Mouse (Mus musculus): ENCODE measurements around the gene Btbd35f12. TPM values are rescaled to one million over a fixed set of nuclear protein-coding genes. Genes with fewer than 3 reads are reported as not detected.

The Btbd35f12 gene
- polyA plus RNA-seq (2017; shearing (Covaris generic)), result not detected

DNA sequence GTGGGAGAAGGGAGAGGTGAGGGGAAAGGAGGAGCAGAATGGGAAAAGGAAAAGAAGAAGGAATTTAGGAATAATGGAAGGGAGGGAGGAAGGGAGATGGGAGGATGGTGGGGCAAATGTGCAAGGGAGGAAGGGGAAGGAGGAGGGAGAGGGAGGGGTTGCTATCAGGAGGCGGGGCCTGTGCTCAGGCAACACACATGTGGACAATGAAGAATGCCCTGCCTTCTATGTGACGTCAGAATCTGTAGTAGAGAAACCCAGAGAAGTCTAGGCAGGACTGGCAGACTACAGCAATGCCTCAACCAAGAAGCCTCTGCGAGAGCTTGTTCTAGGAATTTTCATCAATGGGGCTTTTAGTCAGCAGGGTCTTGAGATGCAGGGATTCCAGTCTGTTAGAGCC is at the start of gene Btbd35f12:
Gene Btbd35f12, plus strand, starts transcription at position 301 of the 400 bp plus-strand sequence.

Other genes with a start within 250 kb of the Btbd35f12 start
- gene Spin2-ps6, start 78.5 kb upstream of the Btbd35f12 start, polyA plus RNA-seq (2017; shearing (Covaris generic)), result not detected